Mouse (Mus musculus) erythroid progenitor cell, adult 5-6 weeks (primary cell): ENCODE results near the gene Zfp174. TPM values are rescaled to one million over a fixed set of nuclear protein-coding genes. Genes with fewer than 3 reads are reported as not detected.

Source experiments
- ATAC-seq: replicated peaks from 2 replicates; pipeline ENCODE4 v1.8.0; 2016; ENCODE audit warnings: moderate number of reproducible peaks, mild to moderate bottlenecking, moderate TSS enrichment, inconsistent platforms; ENCODE audit not compliant: poor library complexity, low FRiP score, severe bottlenecking
- total RNA-seq, 2 experiments: library from RNA; stranded (forward) in 1 of 2; stranded (reverse) in 1 of 2; fragments of 150-400 nt in 1 of 2; fragments of 186-747, 209-891 nt in 1 of 2; gene quantifications; 2 replicates each; pipeline versions ENCODE4 v1.2.3 to v1.2.4; 2015 to 2017; ENCODE audit warnings: low replicate concordance in 2 of 2

Zfp174 gene
- total RNA-seq, 2 experiments from 2014 or later: 0.38 TPM; not detected in 1

- peak; percentile 100 for ATAC-seq
Measured at GRCm38 (mm10) chr16:3872216-3873047, 25.4 kb downstream of the Zfp174 start, which contains the start of gene Naa60. TSS of gene Naa60 (plus strand) at chr16:3872375.

GRCm38 (mm10) chr16:3876346-3876745, 29.3 kb downstream of the Zfp174 start:
- no peak for ATAC-seq

- peak; percentile 100 for ATAC-seq
Measured at GRCm38 (mm10) chr16:3884201-3885064, 37.4 kb downstream of the Zfp174 start, which contains the start of the genes Zfp597 and Gm20695. TSS of gene Zfp597 (minus strand) at chr16:3884561. TSS of gene Gm20695 (plus strand) at chr16:3884648.

GRCm38 (mm10) chr16:3885065-3885670, 38.1 kb downstream of the Zfp174 start:
- no peak for ATAC-seq

- no peak for ATAC-seq
Measured at GRCm38 (mm10) chr16:3891621-3892295, 44.7 kb downstream of the Zfp174 start.

GRCm38 (mm10) chr16:3893739-3894138, 46.7 kb downstream of the Zfp174 start:
- ATAC-seq: no peak

GRCm38 (mm10) chr16:3895173-3895792, 48.2 kb downstream of the Zfp174 start:
- ATAC-seq: peak; percentile 37; the same call in 1 of the 2 replicates

GRCm38 (mm10) chr16:3896046-3896445, 49.0 kb downstream of the Zfp174 start:
- no peak for ATAC-seq

GRCm38 (mm10) chr16:3896553-3896952, 49.5 kb downstream of the Zfp174 start:
- ATAC-seq: no peak

GRCm38 (mm10) chr16:3907471-3907870, 60.4 kb downstream of the Zfp174 start:
- ATAC-seq: no peak

Other genes starting within 250 kb of the Zfp174 start
- 3.8 TPM in 1 of 2 replicates, not detected in the other for gene Mefv, start 129.2 kb upstream of the Zfp174 start, total RNA-seq (2015; ENCODE audit: low replicate concordance)
- gene Mefv, start 129.2 kb upstream of the Zfp174 start, total RNA-seq (2017; ENCODE audit: low replicate concordance): 2.6 and 6.1 TPM in 2 replicates
- gene Zfp263, start 103.2 kb upstream of the Zfp174 start, total RNA-seq (2015; ENCODE audit: low replicate concordance): 7.1 and 11.9 TPM in 2 replicates
- gene Zfp263, start 103.2 kb upstream of the Zfp174 start, total RNA-seq (2017; ENCODE audit: low replicate concordance): 5.9 and 17.5 TPM in 2 replicates
- not detected in 2 replicates for gene Olfr15, start 16.4 kb upstream of the Zfp174 start, total RNA-seq (2015; ENCODE audit: low replicate concordance)
- not detected in 2 replicates for gene Olfr15, start 16.4 kb upstream of the Zfp174 start, total RNA-seq (2017; ENCODE audit: low replicate concordance)
- gene Naa60, start 25.1 kb downstream of the Zfp174 start, total RNA-seq (2015; ENCODE audit: low replicate concordance): 30.6 and 47.4 TPM in 2 replicates
- gene Naa60, start 25.1 kb downstream of the Zfp174 start, total RNA-seq (2017; ENCODE audit: low replicate concordance): 17.6 and 25.1 TPM in 2 replicates
- gene Zfp597, start 37.3 kb downstream of the Zfp174 start, total RNA-seq (2015; ENCODE audit: low replicate concordance): 4.6 and 9.4 TPM in 2 replicates
- gene Zfp597, start 37.3 kb downstream of the Zfp174 start, total RNA-seq (2017; ENCODE audit: low replicate concordance): 7.9 and 10.8 TPM in 2 replicates
- gene Gm20695, start 37.4 kb downstream of the Zfp174 start, total RNA-seq (2015; ENCODE audit: low replicate concordance): 4.3 TPM in 1 of 2 replicates, not detected in the other
- not detected in 2 replicates for gene Gm20695, start 37.4 kb downstream of the Zfp174 start, total RNA-seq (2017; ENCODE audit: low replicate concordance)
- not detected in 2 replicates for gene 1700037C18Rik, start 61.4 kb downstream of the Zfp174 start, total RNA-seq (2015; ENCODE audit: low replicate concordance)
- gene 1700037C18Rik, start 61.4 kb downstream of the Zfp174 start, total RNA-seq (2017; ENCODE audit: low replicate concordance): 0.64 TPM in 1 of 2 replicates, not detected in the other
- 10.1 and 16.9 TPM in 2 replicates for gene Cluap1, start 61.5 kb downstream of the Zfp174 start, total RNA-seq (2015; ENCODE audit: low replicate concordance)
- 7.4 and 8.8 TPM in 2 replicates for gene Cluap1, start 61.5 kb downstream of the Zfp174 start, total RNA-seq (2017; ENCODE audit: low replicate concordance)
- 0.84 and 1.1 TPM in 2 replicates for gene Nlrc3, start 129.4 kb downstream of the Zfp174 start, total RNA-seq (2015; ENCODE audit: low replicate concordance)
- gene Nlrc3, start 129.4 kb downstream of the Zfp174 start, total RNA-seq (2017; ENCODE audit: low replicate concordance): 0.45 and 1.9 TPM in 2 replicates
- 42.5 and 48.2 TPM in 2 replicates for gene Slx4, start 156.5 kb downstream of the Zfp174 start, total RNA-seq (2015; ENCODE audit: low replicate concordance)
- gene Slx4, start 156.5 kb downstream of the Zfp174 start, total RNA-seq (2017; ENCODE audit: low replicate concordance): 50.1 and 64.4 TPM in 2 replicates
- gene Dnase1, start 189.7 kb downstream of the Zfp174 start, total RNA-seq (2015; ENCODE audit: low replicate concordance): not detected in 2 replicates
- not detected in 2 replicates for gene Dnase1, start 189.7 kb downstream of the Zfp174 start, total RNA-seq (2017; ENCODE audit: low replicate concordance)
- 16.8 and 17.7 TPM in 2 replicates for gene Trap1, start 230.6 kb downstream of the Zfp174 start, total RNA-seq (2015; ENCODE audit: low replicate concordance)
- 17.7 and 24.6 TPM in 2 replicates for gene Trap1, start 230.6 kb downstream of the Zfp174 start, total RNA-seq (2017; ENCODE audit: low replicate concordance)